Mouse (Mus musculus) CH12.LX (cell line): ENCODE measurements at regions not wholly inside any gene's neighbourhood (a gene's known extent, or its start where the extent isn't known, plus 50 kb on each side); places are given as distances from the start of the nearest gene placed in this dataset.

Experiments
- DNase-seq: peaks from one replicate; pipeline ENCODE4 v3.0.0-alpha.2; 2013; ENCODE audit errors: extremely low read depth
- H3K27ac ChIP-seq: 2 replicates; pipeline ENCODE4 v1.5.1; 2012; ENCODE audit warnings: low read depth, mild to moderate bottlenecking, control low read depth, moderate library complexity; ENCODE audit not compliant: insufficient read depth
- H3K27me3 ChIP-seq: replicated peaks from 2 replicates; pipeline ENCODE3; 2012; ENCODE audit warnings: inconsistent platforms
- H3K36me3 ChIP-seq, 2 experiments: replicated peaks in 1 of 2; 2 replicates each; pipeline versions ENCODE3 to v1.6.1; 2012; ENCODE audit warnings: inconsistent platforms in 1 of 2, low read length in 1 of 2, mild to moderate bottlenecking in 1 of 2, mixed read lengths in 1 of 2, moderate library complexity in 1 of 2; ENCODE audit not compliant: control insufficient read depth in 1 of 2, insufficient read depth in 1 of 2
- H3K4me1 ChIP-seq, 2 experiments: 2 replicates each; pipeline ENCODE4 v1.6.1; 2012; ENCODE audit warnings: inconsistent platforms in 1 of 2, moderate library complexity in 1 of 2; ENCODE audit not compliant: insufficient read depth in 2 of 2, control insufficient read depth in 1 of 2
- H3K4me2 ChIP-seq: 2 replicates; pipeline ENCODE4 v1.6.1; 2012; ENCODE audit warnings: low read depth, mild to moderate bottlenecking, control low read depth; ENCODE audit not compliant: poor library complexity, insufficient read depth, severe bottlenecking
- H3K4me3 ChIP-seq, 3 experiments: fragments of 150-350 bp in 1 of 3; sonication (generic) in 1 of 3; replicated peaks in 1 of 3; 2 replicates each; pipeline versions ENCODE3 to v1.5.1; 2011 to 2012; ENCODE audit warnings: low read depth in 2 of 3, low read length in 2 of 3, mild to moderate bottlenecking in 2 of 3, moderate library complexity in 2 of 3, control low read depth in 1 of 3, improper control_type of control experiment in 1 of 3, inconsistent platforms in 1 of 3, mixed read lengths in 1 of 3; ENCODE audit not compliant: poor library complexity in 1 of 3
- H3K79me2 ChIP-seq: replicated peaks from 2 replicates; pipeline ENCODE4 v1.6.1; 2012; ENCODE audit warnings: mild to moderate bottlenecking, moderate library complexity; ENCODE audit not compliant: control insufficient read depth, poor library complexity, insufficient read depth, severe bottlenecking; ENCODE audit errors: extremely low read depth
- H3K9ac ChIP-seq: 2 replicates; pipeline ENCODE4 v1.6.1; 2012; ENCODE audit warnings: low read depth, mild to moderate bottlenecking, control low read depth, moderate library complexity; ENCODE audit not compliant: insufficient read depth
- H3K9me3 ChIP-seq: replicated peaks from 2 replicates; pipeline ENCODE3; 2012; ENCODE audit warnings: low read length, inconsistent platforms, mixed read lengths
- CHD1 ChIP-seq: IDR thresholded peaks from 2 replicates; pipeline ENCODE4 v1.6.1; 2012; ENCODE audit warnings: low read depth, low read length, improper control_type of control experiment, inconsistent platforms
- CTCF ChIP-seq, 2 experiments: IDR thresholded peaks in 1 of 2; conservative IDR thresholded peaks in 1 of 2; 2 replicates each; pipeline ENCODE4 v1.5.1; 2011 to 2012; ENCODE audit warnings: low read depth in 2 of 2, low read length in 2 of 2, improper control_type of control experiment in 1 of 2, inconsistent platforms in 1 of 2, mild to moderate bottlenecking in 1 of 2, moderate library complexity in 1 of 2
- E2F4 ChIP-seq: IDR thresholded peaks from 2 replicates; pipeline ENCODE4 v1.6.1; 2011; ENCODE audit warnings: low read depth, low read length, improper control_type of control experiment; ENCODE audit not compliant: insufficient replicate concordance
- EP300 ChIP-seq: IDR thresholded peaks from 2 replicates; pipeline ENCODE4 v1.6.1; 2011; ENCODE audit warnings: low read length, improper control_type of control experiment
- ETS1 ChIP-seq: conservative IDR thresholded peaks from 2 replicates; pipeline ENCODE4 v1.6.1; 2012; ENCODE audit warnings: low read depth, mild to moderate bottlenecking, inconsistent platforms, low read length, improper control_type of control experiment, moderate library complexity
- GABPA ChIP-seq: IDR thresholded peaks from 2 replicates; pipeline ENCODE4 v1.6.1; 2012; ENCODE audit warnings: low read depth, low read length, improper control_type of control experiment, inconsistent platforms; ENCODE audit not compliant: insufficient replicate concordance
- HCFC1 ChIP-seq: IDR thresholded peaks from 2 replicates; pipeline ENCODE4 v1.6.1; 2012; ENCODE audit warnings: low read depth, mild to moderate bottlenecking, inconsistent platforms, low read length, improper control_type of control experiment
- IRF4 ChIP-seq: IDR thresholded peaks from 2 replicates; pipeline ENCODE4 v1.6.1; 2014; ENCODE audit warnings: low read depth, mild to moderate bottlenecking, inconsistent platforms, low read length, improper control_type of control experiment
- KAT2A ChIP-seq: IDR thresholded peaks from 2 replicates; pipeline ENCODE4 v1.6.1; 2012; ENCODE audit warnings: low read length, improper control_type of control experiment, inconsistent platforms; ENCODE audit not compliant: insufficient replicate concordance
- MAFK ChIP-seq: IDR thresholded peaks from 2 replicates; pipeline ENCODE4 v1.6.1; 2011; ENCODE audit warnings: low read length, improper control_type of control experiment; ENCODE audit not compliant: insufficient replicate concordance
- MAX ChIP-seq: IDR thresholded peaks from 2 replicates; pipeline ENCODE4 v1.6.1; 2011; ENCODE audit warnings: low read length, improper control_type of control experiment
- MAZ ChIP-seq: IDR thresholded peaks from 2 replicates; pipeline ENCODE4 v1.6.1; 2012; ENCODE audit warnings: low read depth, mild to moderate bottlenecking, inconsistent platforms, low read length, improper control_type of control experiment, moderate library complexity
- MEF2A ChIP-seq: IDR thresholded peaks from 2 replicates; pipeline ENCODE4 v1.6.1; 2014; ENCODE audit warnings: low read depth, mild to moderate bottlenecking, inconsistent platforms, low read length, improper control_type of control experiment, borderline replicate concordance
- NELFE ChIP-seq: IDR thresholded peaks from 2 replicates; pipeline ENCODE4 v1.6.1; 2011; ENCODE audit warnings: low read depth, low read length, improper control_type of control experiment
- NRF1 ChIP-seq: IDR thresholded peaks from 2 replicates; pipeline ENCODE4 v1.6.1; 2014; ENCODE audit warnings: low read depth, mild to moderate bottlenecking, inconsistent platforms, low read length, improper control_type of control experiment, moderate library complexity
- PAX5 ChIP-seq: IDR thresholded peaks from 2 replicates; pipeline ENCODE4 v1.6.1; 2012; ENCODE audit warnings: low read length, inconsistent platforms, mixed read lengths
- RCOR1 ChIP-seq: conservative IDR thresholded peaks from 2 replicates; pipeline ENCODE4 v1.6.1; 2012; ENCODE audit warnings: low read depth, mild to moderate bottlenecking, inconsistent platforms, low read length, improper control_type of control experiment
- SIN3A ChIP-seq: IDR thresholded peaks from 2 replicates; pipeline ENCODE4 v1.6.1; 2012; ENCODE audit warnings: low read length, improper control_type of control experiment, inconsistent platforms
- SMC3 ChIP-seq: IDR thresholded peaks from 2 replicates; pipeline ENCODE4 v1.6.1; 2011; ENCODE audit warnings: low read depth, low read length, improper control_type of control experiment
- TBP ChIP-seq: conservative IDR thresholded peaks from 2 replicates; pipeline ENCODE4 v1.6.1; 2011; ENCODE audit warnings: low read depth, low read length, improper control_type of control experiment
- TCF12 ChIP-seq: IDR thresholded peaks from 2 replicates; pipeline ENCODE4 v1.6.1; 2014; ENCODE audit warnings: low read depth, mild to moderate bottlenecking, inconsistent platforms, low read length, improper control_type of control experiment
- UBTF ChIP-seq: IDR thresholded peaks from 2 replicates; pipeline ENCODE4 v1.6.1; 2012; ENCODE audit warnings: low read depth, mild to moderate bottlenecking, inconsistent platforms, low read length, improper control_type of control experiment, moderate library complexity
- USF1 ChIP-seq: IDR thresholded peaks from 2 replicates; pipeline ENCODE4 v1.6.1; 2014; ENCODE audit warnings: low read depth, mild to moderate bottlenecking, inconsistent platforms, low read length, improper control_type of control experiment
- USF2 ChIP-seq: conservative IDR thresholded peaks from 2 replicates; pipeline ENCODE4 v1.6.1; 2011; ENCODE audit warnings: low read depth, low read length, improper control_type of control experiment
- ZC3H11A ChIP-seq: IDR thresholded peaks from 2 replicates; pipeline ENCODE4 v1.6.1; 2012; ENCODE audit warnings: low read depth, mild to moderate bottlenecking, inconsistent platforms, low read length, improper control_type of control experiment
- ZKSCAN1 ChIP-seq: IDR thresholded peaks from 2 replicates; pipeline ENCODE4 v1.6.1; 2012; ENCODE audit warnings: low read depth, inconsistent platforms, low read length, improper control_type of control experiment, borderline replicate concordance
- ZMIZ1 ChIP-seq: IDR thresholded peaks from 2 replicates; pipeline ENCODE4 v1.6.1; 2012; ENCODE audit warnings: low read depth, mild to moderate bottlenecking, inconsistent platforms, low read length, improper control_type of control experiment
- ZNF384 ChIP-seq: IDR thresholded peaks from 2 replicates; pipeline ENCODE4 v1.6.1; 2012; ENCODE audit warnings: low read depth, low read length, improper control_type of control experiment, inconsistent platforms
- dilution Hi-C: fragments of 300-500 bp; cut with MboI; formaldehyde crosslinking; loops from 2 replicates; pipeline ENCODE4 v1.14.3; 2020; ENCODE audit warnings: low sequenced_read_pairs; ENCODE audit not compliant: extremely low pct_unique_long_range_greater_than_20kb, extremely low pct_ligation_motif_present
- in situ Hi-C: fragments of 300-500 bp; cut with MboI; formaldehyde crosslinking; loops from 3 replicates; pipeline ENCODE4 v1.14.3; 2019; ENCODE audit warnings: low sequenced_read_pairs, low pct_ligation_motif_present, low pct_unique_long_range_greater_than_20kb, mixed read lengths

DNA sequence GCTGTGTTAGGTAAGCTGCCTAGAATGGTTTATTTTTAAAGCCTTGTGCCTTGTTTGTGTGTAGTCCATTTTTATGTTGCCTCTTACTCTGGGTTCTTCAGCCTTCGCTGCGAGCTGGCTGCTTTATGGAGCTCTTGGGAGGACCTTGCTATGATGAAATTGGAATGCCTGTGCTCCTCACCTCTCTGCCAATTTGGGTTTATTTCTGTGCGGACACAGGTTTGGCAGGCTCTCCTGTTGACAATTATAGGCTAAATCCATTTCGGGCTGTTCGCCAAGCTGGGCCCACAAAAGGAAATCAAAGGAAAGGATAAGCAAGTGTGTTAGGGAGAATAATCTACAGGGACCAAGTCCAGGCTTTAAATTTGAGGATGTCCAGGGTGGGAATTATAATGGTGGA lies 289.8 kb downstream of the Etaa1 start:
- DNase-seq, result no peak
- in situ Hi-C loops, result no loop called here
- Histone ChIP-seq H3K4me3 (no peak overlapping the region), H3K9ac (no peak overlapping the region), H3K79me2 (no peaks in the 10 kb centered on the region), H3K4me2 (no peak overlapping the region), H3K9me3 (no peaks in the 10 kb centered on the region), H3K36me3 (no peaks in the 10 kb centered on the region), H3K4me1 (peaks cover 0 to 2% of the 10 kb centered on the region in 2 experiments; a peak in 1 of 4 replicates), H3K27ac (no peak overlapping the region), H3K27me3 (no peaks in the 10 kb centered on the region)
- TF ChIP-seq PAX5, result no peak
- TF ChIP-seq USF1, result no peak
- no peak for TF ChIP-seq TCF12
- TF ChIP-seq ZKSCAN1, result no peak
- TF ChIP-seq ZNF384, result no peak
- TF ChIP-seq USF2, result no peak
- TF ChIP-seq UBTF, result no peak
- TF ChIP-seq CTCF (conservative IDR thresholded peaks at IDR 0.05 in 1 of 2, IDR thresholded peaks at IDR 0.05 in 1 of 2; ENCODE audit: low read depth in 2 of 2, low read length in 2 of 2), result no peak
- TF ChIP-seq MAX, result no peak
- no peak for TF ChIP-seq GABPA
- TF ChIP-seq ETS1, result no peak
- TF ChIP-seq KAT2A, result no peak
- TF ChIP-seq IRF4, result no peak
- TF ChIP-seq RCOR1, result no peak
- no peak for TF ChIP-seq ZMIZ1
- TF ChIP-seq E2F4, result no peak
- no peak for TF ChIP-seq EP300
- dilution Hi-C loops, result no loop called here

GRCm38 (mm10) chr11:17665624-17666552 lies 287.8 kb downstream of the Etaa1 start:
- DNase-seq, result no peak
- Histone ChIP-seq H3K4me1 (no peaks in the 10 kb centered on the region), H3K79me2 (no peaks in the 10 kb centered on the region), H3K27me3 (no peaks in the 10 kb centered on the region), H3K4me3 (no peak overlapping the region), H3K36me3 (no peaks in the 10 kb centered on the region), H3K27ac (no peak overlapping the region), H3K9ac (no peak overlapping the region), H3K4me2 (no peak overlapping the region), H3K9me3 (no peaks in the 10 kb centered on the region)
- in situ Hi-C loops (no loop called here), dilution Hi-C loops (no loop called here)
- TF ChIP-seq SIN3A (no peak), USF2 (no peak), CHD1 (no peak), NRF1 (no peak), NELFE (no peak), USF1 (no peak), MAFK (no peak), MEF2A (no peak), MAZ (no peak), TBP (no peak), ETS1 (no peak), SMC3 (no peak), IRF4 (no peak), EP300 (no peak), ZC3H11A (no peak), PAX5 (no peak), HCFC1 (no peak)
